Mouse (Mus musculus) gastrocnemius, adult 8-10 months (tissue): Measurements from ENCODE around the gene Snrpg. TPM values are rescaled to one million over a fixed set of nuclear protein-coding genes. Genes with fewer than 3 reads are reported as not detected.

Experiments used
- DNase-seq, 2 experiments: peaks; one replicate each; pipeline ENCODE4 v3.0.0; 2022; ENCODE audit warnings: low spot score in 2 of 2
- total RNA-seq, 4 experiments: library from RNA; stranded (reverse); gene quantifications; 2 replicates each; pipeline ENCODE4 v1.2.4; 2022

Snrpg gene
- total RNA-seq, 4 experiments from 2014 or later: 31.3 to 36.1 (median 31.9) TPM

GRCm38 (mm10) chr6:86398986-86399385, 27.9 kb downstream of the Snrpg start:
- DNase-seq: no peak

- no peak for DNase-seq
These were observed 28.9 kb downstream of the Snrpg start for GRCm38 (mm10) chr6:86399995-86400394.

- peak; percentile 57 to 63 for DNase-seq
These were observed 29.9 kb downstream of the Snrpg start for GRCm38 (mm10) chr6:86400972-86401371.

- no peak for DNase-seq
These were observed 31.8 kb downstream of the Snrpg start for GRCm38 (mm10) chr6:86402681-86403607.

GRCm38 (mm10) chr6:86403728-86404099, 32.6 kb downstream of the Snrpg start:
- peak in 1 of 2 experiments; percentile 84 for DNase-seq

- DNase-seq: peak; percentile 92 to 97
These were observed 33.2 kb downstream of the Snrpg start, which contains the start of gene Tia1 for GRCm38 (mm10) chr6:86404100-86404861. Gene Tia1, plus strand, starts transcription at chr6:86404219.

DNA sequence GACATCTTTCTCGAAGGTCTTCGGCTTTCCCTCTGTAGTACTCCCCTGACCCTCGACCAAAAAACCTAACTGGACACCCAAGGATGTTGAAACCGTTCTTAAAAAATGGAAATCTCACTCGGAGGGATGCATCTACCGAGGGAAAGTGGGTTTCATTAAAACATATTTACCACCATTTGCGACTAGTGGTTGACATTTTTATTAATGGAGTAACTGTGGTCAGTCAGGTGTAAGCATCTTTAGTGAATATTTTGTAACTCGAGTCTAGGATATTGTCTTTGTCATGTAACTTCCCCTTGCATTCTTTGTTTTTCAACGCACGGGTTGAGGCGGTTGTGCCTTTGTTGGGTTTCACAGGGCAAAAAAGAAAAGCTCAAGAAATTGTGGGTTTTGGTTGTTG, 33.9 kb downstream of the Snrpg start:
- no peak for DNase-seq

- peak; percentile 30 to 63 for DNase-seq
These were observed 35.2 kb downstream of the Snrpg start for GRCm38 (mm10) chr6:86406306-86406705.

GRCm38 (mm10) chr6:86418711-86419110, 47.6 kb downstream of the Snrpg start:
- no peak for DNase-seq

GRCm38 (mm10) chr6:86419239-86419638, 48.1 kb downstream of the Snrpg start:
- DNase-seq: no peak

- no peak for DNase-seq
These were observed 49.4 kb downstream of the Snrpg start for GRCm38 (mm10) chr6:86420491-86420890.

GRCm38 (mm10) chr6:86426358-86426757, 55.3 kb downstream of the Snrpg start, which contains the start of gene Gm44790:
Gene Gm44790, plus strand, starts transcription at chr6:86426658.
- no peak for DNase-seq

Other genes starting within 250 kb of the Snrpg start
- gene Tgfa, start 176.1 kb upstream of the Snrpg start, total RNA-seq: under 1 TPM; 0.10 to 0.27 (median 0.13) TPM
- gene Fam136a, start 5.7 kb upstream of the Snrpg start, total RNA-seq: 10 to 100 TPM; 12.1 to 14.0 (median 12.9) TPM
- gene Pcyox1, start 25.9 kb downstream of the Snrpg start, total RNA-seq: 10 to 100 TPM; 49.7 to 60.0 (median 57.0) TPM
- gene Tia1, start 32.9 kb downstream of the Snrpg start, total RNA-seq: 10 to 100 TPM; 14.2 to 21.7 (median 17.5) TPM
- 1 to 10 TPM in 1 of 4 experiments, not detected in 3; 1.3 TPM for gene Gm44790, start 55.4 kb downstream of the Snrpg start, total RNA-seq
- 1 to 10 TPM; 6.1 to 9.2 (median 7.7) TPM for gene C87436, start 67.1 kb downstream of the Snrpg start, total RNA-seq
- gene Pcbp1, start 155.0 kb downstream of the Snrpg start, total RNA-seq: 100 to 1,000 TPM; 114 to 149 (median 126) TPM